Mouse (Mus musculus) heart, embryonic 13.5 days (tissue): ENCODE data around the gene Kat6b. TPM values are rescaled to one million over a fixed set of nuclear protein-coding genes. Genes with fewer than 3 reads are reported as not detected.
A peak's percentile ranks its signal among the peaks of the same experiment; 100 is the strongest.

Experiments
- ATAC-seq: fragments of 200-750 bp; cut with Nextera tagmentation; 2 replicates; pipeline ENCODE4 v1.8.0; 2017; ENCODE audit warnings: moderate TSS enrichment; ENCODE audit not compliant: insufficient number of reproducible peaks, low FRiP score, low TSS enrichment; ENCODE audit errors: extremely low read depth
- H3K27ac ChIP-seq: fragments of 300-500 bp; sonication (generic); replicated peaks from 2 replicates; pipeline ENCODE4 v1.5.1; 2015; ENCODE audit warnings: moderate library complexity, mild to moderate bottlenecking, inconsistent platforms
- H3K27me3 ChIP-seq: fragments of 300-500 bp; sonication (generic); replicated peaks from 2 replicates; pipeline ENCODE4 v1.6.1; 2015; ENCODE audit warnings: mild to moderate bottlenecking, inconsistent platforms
- H3K36me3 ChIP-seq: fragments of 300-500 bp; sonication (generic); 2 replicates; pipeline ENCODE4 v1.6.1; 2015; ENCODE audit warnings: mild to moderate bottlenecking, inconsistent platforms
- H3K4me1 ChIP-seq: fragments of 300-500 bp; sonication (generic); 2 replicates; pipeline ENCODE4 v1.6.1; 2015; ENCODE audit warnings: inconsistent platforms
- H3K4me2 ChIP-seq: fragments of 300-500 bp; sonication (generic); 2 replicates; pipeline ENCODE4 v1.6.1; 2015; ENCODE audit warnings: inconsistent platforms, mild to moderate bottlenecking, moderate library complexity
- H3K4me3 ChIP-seq: fragments of 300-500 bp; sonication (generic); 2 replicates; pipeline ENCODE4 v1.5.1; 2015; ENCODE audit warnings: moderate library complexity, mild to moderate bottlenecking, inconsistent platforms
- H3K9ac ChIP-seq: fragments of 300-500 bp; sonication (generic); 2 replicates; pipeline ENCODE4 v1.6.1; 2015; ENCODE audit warnings: inconsistent platforms, mild to moderate bottlenecking, moderate library complexity
- H3K9me3 ChIP-seq: fragments of 300-500 bp; sonication (generic); 2 replicates; pipeline ENCODE4 v1.6.1; 2016; ENCODE audit warnings: inconsistent platforms
- WGBS: fragments of 180-500 bp; shearing (Covaris S2); methylation state at CpG from one replicate; pipeline ENCODE4 v1.1.7; 2015; ENCODE audit warnings: mixed read lengths; 5-methylcytosine and 5-hydroxymethylcytosine counted together
- polyA plus RNA-seq: library from polyadenylated mRNA; unstranded; fragments of >200 nt; fragmentation: Nextera tagmentation; extraction: Ambion mirVana; gene quantifications from 2 replicates; pipeline ENCODE4 v1.2.1, GENCODE M21; 2015

Kat6b gene
- polyA plus RNA-seq, 1 experiment from 2014 or later, result 9.8 TPM

GRCm38 (mm10) chr14:21674471-21674870 is 193.2 kb downstream of the Kat6b start:
- Histone ChIP-seq H3K9ac (no peak overlapping the region), H3K4me1 (peaks cover 13% of the 10 kb centered on the region), H3K4me2 (no peak overlapping the region), H3K36me3 (peaks cover 20% of the 10 kb centered on the region), H3K4me3 (no peak overlapping the region), H3K9me3 (no peaks in the 10 kb centered on the region), H3K27me3 (no peaks in the 10 kb centered on the region), H3K27ac (no peak overlapping the region)
- 56% methylated on average over 5 of the region's 5 CpGs for WGBS
- no peak for ATAC-seq

- no peak for ATAC-seq
- Histone ChIP-seq H3K36me3 (peaks cover 3% of the 10 kb centered on the region), H3K9me3 (no peaks in the 10 kb centered on the region), H3K4me1 (peaks cover 29% of the 10 kb centered on the region), H3K9ac (no peak overlapping the region), H3K4me3 (no peak overlapping the region), H3K4me2 (no peak overlapping the region), H3K27me3 (no peaks in the 10 kb centered on the region), H3K27ac (no peak overlapping the region)
- WGBS, result 71% methylated on average over 2 of the region's 2 CpGs
Observed at GRCm38 (mm10) chr14:21676223-21676622, 195.0 kb downstream of the Kat6b start.

GRCm38 (mm10) chr14:21678509-21679285 is 197.5 kb downstream of the Kat6b start:
- WGBS, result 40% methylated on average over 7 of the region's 7 CpGs
- no peaks in the 10 kb centered on the region for H3K27me3 ChIP-seq
- H3K36me3 ChIP-seq, result no peaks in the 10 kb centered on the region
- H3K4me3 ChIP-seq, result no peak overlapping the region
- H3K4me2 ChIP-seq, result no peak overlapping the region
- no peak overlapping the region for H3K9ac ChIP-seq
- no peak overlapping the region for H3K27ac ChIP-seq
- H3K9me3 ChIP-seq, result no peaks in the 10 kb centered on the region
- no peak for ATAC-seq
- peaks cover 39% of the 10 kb centered on the region for H3K4me1 ChIP-seq

- 30% methylated on average over 8 of the region's 8 CpGs for WGBS
- peak overlapping the region; percentile 21; the same call in 1 of the 2 replicates for H3K9ac ChIP-seq
- peak overlapping the region; percentile 71 for H3K27ac ChIP-seq
- H3K4me2 ChIP-seq, result no peak overlapping the region
- H3K36me3 ChIP-seq, result no peaks in the 10 kb centered on the region
- peaks cover 41% of the 10 kb centered on the region for H3K4me1 ChIP-seq
- ATAC-seq, result no peak
- no peaks in the 10 kb centered on the region for H3K27me3 ChIP-seq
- no peaks in the 10 kb centered on the region for H3K9me3 ChIP-seq
- H3K4me3 ChIP-seq, result no peak overlapping the region
Observed at GRCm38 (mm10) chr14:21679631-21680201, 198.5 kb downstream of the Kat6b start.

- peaks cover 12% of the 10 kb centered on the region for H3K27me3 ChIP-seq
- peaks cover 51% of the 10 kb centered on the region for H3K4me1 ChIP-seq
- 4% methylated on average over 9 of the region's 9 CpGs for WGBS
- ATAC-seq, result no peak; the same call in 1 of the 2 replicates
- H3K4me2 ChIP-seq, result peak overlapping the region; percentile 59
- no peak overlapping the region for H3K27ac ChIP-seq
- H3K9me3 ChIP-seq, result no peaks in the 10 kb centered on the region
- H3K4me3 ChIP-seq, result peak overlapping the region; percentile 8; the same call in 1 of the 2 replicates
- 0 out of 2 replicates have a peak overlapping the region, but pooled peaks have one; percentile 5 for H3K9ac ChIP-seq
- H3K36me3 ChIP-seq, result no peaks in the 10 kb centered on the region
Observed at GRCm38 (mm10) chr14:21682681-21683129, 201.5 kb downstream of the Kat6b start.

- Histone ChIP-seq H3K27ac (0 out of 2 replicates have a peak overlapping the region, but pooled peaks have one; percentile 36), H3K27me3 (peaks cover 20% of the 10 kb centered on the region), H3K4me1 (peaks cover 48% of the 10 kb centered on the region), H3K9me3 (no peaks in the 10 kb centered on the region), H3K4me2 (no peak overlapping the region), H3K9ac (no peak overlapping the region), H3K36me3 (no peaks in the 10 kb centered on the region), H3K4me3 (no peak overlapping the region)
- ATAC-seq, result no peak
- WGBS, result 53% methylated on average over 4 of the region's 4 CpGs
Observed at GRCm38 (mm10) chr14:21683834-21684233, 202.6 kb downstream of the Kat6b start.

- Histone ChIP-seq H3K4me3 (no peak overlapping the region), H3K9ac (no peak overlapping the region), H3K4me2 (0 out of 2 replicates have a peak overlapping the region, but pooled peaks have one; percentile 74), H3K27me3 (peaks cover 20% of the 10 kb centered on the region), H3K4me1 (peaks cover 31% of the 10 kb centered on the region), H3K9me3 (no peaks in the 10 kb centered on the region), H3K27ac (no peak overlapping the region), H3K36me3 (no peaks in the 10 kb centered on the region)
- 83% methylated on average over 10 of the region's 10 CpGs for WGBS
- ATAC-seq, result no peak
Observed at GRCm38 (mm10) chr14:21685411-21686146, 204.3 kb downstream of the Kat6b start.

GRCm38 (mm10) chr14:21686376-21687279 is 205.4 kb downstream of the Kat6b start:
- no peaks in the 10 kb centered on the region for H3K36me3 ChIP-seq
- WGBS, result 10% methylated on average over 49 of the region's 49 CpGs
- ATAC-seq, result no peak

GRCm38 (mm10) chr14:21691070-21691469 is 209.8 kb downstream of the Kat6b start:
- Histone ChIP-seq H3K27me3 (peaks cover 17% of the 10 kb centered on the region), H3K9me3 (peaks cover 3% of the 10 kb centered on the region; the same call in 1 of the 2 replicates), H3K9ac (no peak overlapping the region), H3K27ac (no peak overlapping the region), H3K4me2 (no peak overlapping the region), H3K4me3 (no peak overlapping the region), H3K36me3 (no peaks in the 10 kb centered on the region), H3K4me1 (peaks cover 12% of the 10 kb centered on the region)
- ATAC-seq, result no peak
- 77% methylated on average over 3 of the region's 3 CpGs for WGBS

More at GRCm38 (mm10) chr14:21686376-21687279, 205.4 kb downstream of the Kat6b start:
- H3K9ac ChIP-seq, result peak overlapping the region; percentile 63
- peaks cover 27% of the 10 kb centered on the region for H3K4me1 ChIP-seq
- no peaks in the 10 kb centered on the region for H3K9me3 ChIP-seq
- H3K4me3 ChIP-seq, result peak overlapping the region; percentile 48
- H3K27me3 ChIP-seq, result peaks cover 20% of the 10 kb centered on the region
- H3K27ac ChIP-seq, result no peak overlapping the region
- H3K4me2 ChIP-seq, result peak overlapping the region; percentile 74

- H3K4me1 ChIP-seq, result peaks cover 11% of the 10 kb centered on the region
- H3K4me3 ChIP-seq, result no peak overlapping the region
- H3K9me3 ChIP-seq, result peaks cover 3% of the 10 kb centered on the region; the same call in 1 of the 2 replicates
- no peak overlapping the region for H3K9ac ChIP-seq
- 68% methylated on average over 6 of the region's 6 CpGs for WGBS
- H3K36me3 ChIP-seq, result no peaks in the 10 kb centered on the region
- H3K4me2 ChIP-seq, result no peak overlapping the region
- no peak for ATAC-seq
- no peak overlapping the region for H3K27ac ChIP-seq
- no peaks in the 10 kb centered on the region for H3K27me3 ChIP-seq
Observed at GRCm38 (mm10) chr14:21695020-21695419, 213.8 kb downstream of the Kat6b start.
